Mouse (Mus musculus) urinary bladder, postnatal 25 days (tissue): Measurements from ENCODE around the gene Rbm15b.

Experiments
- DNase-seq: peaks from one replicate; pipeline ENCODE4 v3.0.0; 2022; ENCODE audit warnings: low spot score

Gene Rbm15b

GRCm38 (mm10) chr9:106884996-106885900 lies 2.0 kb downstream of the Rbm15b start:
- DNase-seq = no peak

- DNase-seq = no peak
Measured at GRCm38 (mm10) chr9:106884306-106884705, 2.9 kb downstream of the Rbm15b start.

GRCm38 (mm10) chr9:106883085-106883484 lies 4.1 kb downstream of the Rbm15b start:
- DNase-seq = no peak

- no peak for DNase-seq
Measured at GRCm38 (mm10) chr9:106882176-106882575, 5.1 kb downstream of the Rbm15b start.

GRCm38 (mm10) chr9:106881071-106881755 lies 6.0 kb downstream of the Rbm15b start:
- no peak for DNase-seq

DNA sequence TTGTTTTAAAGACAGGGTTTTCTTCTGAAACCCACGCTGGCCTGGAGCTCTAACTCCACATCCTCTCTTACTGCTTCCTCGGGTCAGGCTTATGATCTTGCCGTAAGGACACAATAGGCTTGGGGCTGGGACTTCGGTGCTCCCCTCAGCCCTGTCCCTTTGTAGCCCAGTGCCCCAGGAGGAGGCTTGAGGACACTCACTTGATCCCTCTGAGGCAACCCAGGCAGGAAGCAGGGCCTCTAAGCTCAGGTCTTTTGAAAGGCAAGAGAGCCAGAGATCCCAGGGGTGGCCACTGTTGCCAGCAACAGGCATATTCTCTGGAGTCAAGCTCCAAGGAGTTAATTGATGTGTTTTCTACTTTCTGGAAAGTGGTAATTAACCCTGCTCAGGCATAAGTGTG lies 7.8 kb downstream of the Rbm15b start:
- no peak for DNase-seq

DNA sequence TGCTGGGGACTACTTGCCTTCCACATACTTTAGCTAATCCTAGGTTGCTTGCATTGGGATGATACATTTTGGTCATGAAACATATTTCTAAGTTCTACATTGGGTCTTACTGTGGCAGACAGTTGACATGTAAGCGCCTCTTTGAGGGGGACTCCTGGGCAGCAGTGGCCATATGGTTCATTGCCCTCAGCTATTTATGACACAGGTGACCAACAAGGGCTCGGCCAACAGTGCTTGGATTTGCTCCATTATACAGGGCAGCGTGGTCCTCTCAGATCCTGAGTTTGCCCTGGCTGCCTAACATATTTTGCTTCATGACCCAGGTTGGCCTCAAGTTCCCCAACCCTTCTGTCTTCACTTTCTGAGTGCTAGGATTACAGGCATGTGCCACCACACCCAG lies 10.6 kb downstream of the Rbm15b start:
- no peak for DNase-seq

GRCm38 (mm10) chr9:106874216-106874615 lies 13.0 kb downstream of the Rbm15b start:
- DNase-seq = no peak

- no peak for DNase-seq
Measured at GRCm38 (mm10) chr9:106858036-106858435, 29.2 kb downstream of the Rbm15b start.

- no peak for DNase-seq
Measured at GRCm38 (mm10) chr9:106856664-106857063, 30.6 kb downstream of the Rbm15b start.

DNA sequence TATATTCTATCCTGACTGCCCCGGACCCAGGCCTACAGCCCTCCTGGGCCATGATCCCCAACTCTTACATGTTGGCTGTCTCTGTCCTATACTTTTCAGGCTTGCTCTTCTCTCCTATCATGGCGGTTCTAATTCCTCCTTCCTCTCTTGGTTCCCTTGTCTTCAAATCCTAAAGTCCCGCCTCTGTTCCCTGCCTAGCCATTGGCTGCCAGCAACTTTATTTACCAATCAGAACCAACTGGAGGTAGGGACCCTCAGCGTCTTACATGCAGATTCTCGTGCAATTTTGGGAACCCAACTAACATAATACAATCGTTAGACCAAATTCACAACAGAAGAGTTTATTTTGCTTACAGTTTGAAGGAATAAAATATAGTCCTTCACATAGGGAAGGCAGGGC lies 44.4 kb downstream of the Rbm15b start:
- DNase-seq = no peak

DNA sequence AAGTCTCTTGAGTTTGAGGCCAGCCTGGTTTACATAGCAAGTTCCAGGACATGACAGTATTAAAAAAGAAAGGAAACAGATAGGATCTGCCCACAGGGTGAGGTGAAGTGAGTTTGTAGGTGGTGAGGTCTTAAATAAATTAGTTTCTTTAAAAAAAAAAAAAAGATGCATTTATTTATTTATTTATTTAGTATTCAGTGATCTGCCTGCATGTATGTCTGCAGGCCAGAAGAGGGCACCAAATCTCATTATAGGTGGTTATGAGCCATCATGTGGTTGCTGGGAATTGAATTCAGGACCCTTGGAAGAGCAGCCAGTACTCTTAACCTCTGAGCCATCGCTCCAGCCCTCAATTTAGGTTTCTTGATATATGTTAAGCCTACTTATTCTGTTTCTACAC lies 46.7 kb downstream of the Rbm15b start:
- no peak for DNase-seq
